Mouse (Mus musculus) ES-E14 (cell line): ENCODE measurements around the gene Slc25a19. TPM values are rescaled to one million over a fixed set of nuclear protein-coding genes. Genes with fewer than 3 reads are reported as not detected.

Experiments used
- DNase-seq: peaks from one replicate; pipeline ENCODE4 v3.0.0-alpha.2; 2013; ENCODE audit warnings: low read depth, low spot score
- H3K27ac ChIP-seq: 2 replicates; pipeline ENCODE4 v1.5.1; 2012; ENCODE audit warnings: low read depth, mild to moderate bottlenecking, low read length, moderate library complexity, mixed read lengths; ENCODE audit not compliant: poor library complexity, insufficient read depth, severe bottlenecking
- H3K36me3 ChIP-seq: 2 replicates; pipeline ENCODE4 v1.6.1; 2012; ENCODE audit warnings: mild to moderate bottlenecking, low read length, moderate library complexity, mixed read lengths; ENCODE audit not compliant: control insufficient read depth, poor library complexity, insufficient read depth, severe bottlenecking
- H3K4me1 ChIP-seq, 2 experiments: fragments of 150-350 bp in 1 of 2; sonication (generic) in 1 of 2; 2 replicates each; pipeline ENCODE4 v1.6.1; 2012; ENCODE audit warnings: low read length in 2 of 2, mild to moderate bottlenecking in 1 of 2, mixed read lengths in 1 of 2; ENCODE audit not compliant: control insufficient read depth in 2 of 2, insufficient read depth in 2 of 2, poor library complexity in 1 of 2
- H3K4me3 ChIP-seq, 2 experiments: fragments of 150-350 bp in 1 of 2; sonication (generic) in 1 of 2; 2 replicates each; pipeline ENCODE4 v1.5.1; 2012; ENCODE audit warnings: low read length in 2 of 2, low read depth in 1 of 2, mild to moderate bottlenecking in 1 of 2, mixed read lengths in 1 of 2; ENCODE audit not compliant: insufficient read depth in 1 of 2, poor library complexity in 1 of 2, severe bottlenecking in 1 of 2
- H3K9ac ChIP-seq: 2 replicates; pipeline ENCODE4 v1.6.1; 2012; ENCODE audit warnings: low read depth, mild to moderate bottlenecking, low read length, mixed read lengths; ENCODE audit not compliant: poor library complexity, insufficient read depth, severe bottlenecking
- H3K9me3 ChIP-seq: fragments of 150-350 bp; sonication (generic); 2 replicates; pipeline ENCODE4 v1.6.1; 2012; ENCODE audit warnings: low read depth, mild to moderate bottlenecking, low read length; ENCODE audit not compliant: control insufficient read depth, insufficient read depth
- CHD2 ChIP-seq: IDR thresholded peaks from 2 replicates; pipeline ENCODE4 v1.6.1; 2014; ENCODE audit warnings: mild to moderate bottlenecking, low read depth, low read length, inconsistent platforms
- HCFC1 ChIP-seq: IDR thresholded peaks from 2 replicates; pipeline ENCODE4 v1.6.1; 2012; ENCODE audit warnings: low read length, inconsistent platforms, borderline replicate concordance; ENCODE audit not compliant: insufficient read depth
- MAFK ChIP-seq: IDR thresholded peaks from 2 replicates; pipeline ENCODE4 v1.6.1; 2014; ENCODE audit warnings: mild to moderate bottlenecking, low read depth, low read length, inconsistent platforms; ENCODE audit not compliant: insufficient read depth
- ZC3H11A ChIP-seq: IDR thresholded peaks from 2 replicates; pipeline ENCODE4 v1.6.1; 2012; ENCODE audit warnings: low read depth, mild to moderate bottlenecking, inconsistent platforms, low read length, borderline replicate concordance
- ZNF384 ChIP-seq: IDR thresholded peaks from 2 replicates; pipeline ENCODE4 v1.6.1; 2012; ENCODE audit warnings: low read depth, low read length, inconsistent platforms
- in situ Hi-C, 2 experiments: fragments of 600-800 bp; cut with MboI; formaldehyde crosslinking; loops; one replicate each; pipeline ENCODE4 v1.15.1; 2025; ENCODE audit warnings: low sequenced_read_pairs in 2 of 2, inconsistent platforms in 1 of 2; ENCODE audit not compliant: unreplicated experiment in 2 of 2
- total RNA-seq: library from RNA; depleted of rRNA; stranded (reverse); fragments of 300-350 nt; gene quantifications from 2 replicates; pipeline ENCODE4 v1.2.3, GENCODE M21; 2012

Slc25a19 gene
- total RNA-seq, 1 experiment, result 23.6 TPM

GRCm38 (mm10) chr11:115644308-115644707 lies 16.2 kb upstream of the Slc25a19 start:
- H3K9me3 ChIP-seq, result no peaks in the 10 kb centered on the region
- no peak for DNase-seq
- H3K4me1 ChIP-seq, result peaks cover 8 to 31% of the 10 kb centered on the region in 2 experiments
- H3K9ac ChIP-seq, result peak overlapping the region; percentile 39; the same call in 1 of the 2 replicates
- TF ChIP-seq HCFC1 (no peak), ZNF384 (no peak), MAFK (no peak), CHD2 (no peak), ZC3H11A (no peak)
- in situ Hi-C loops, result no loop called here
- H3K4me3 ChIP-seq, result no peak overlapping the region
- H3K27ac ChIP-seq, result peak overlapping the region; percentile 33; the same call in 1 of the 2 replicates
- H3K36me3 ChIP-seq, result peaks cover 16% of the 10 kb centered on the region; the same call in 1 of the 2 replicates

GRCm38 (mm10) chr11:115643265-115643664 lies 15.2 kb upstream of the Slc25a19 start:
- H3K9me3 ChIP-seq, result no peaks in the 10 kb centered on the region
- H3K36me3 ChIP-seq, result peaks cover 10% of the 10 kb centered on the region; the same call in 1 of the 2 replicates
- in situ Hi-C loops, result no loop called here
- no peak overlapping the region; the same call in 1 of the 2 replicates for H3K9ac ChIP-seq
- peaks cover 8 to 36% of the 10 kb centered on the region in 2 experiments for H3K4me1 ChIP-seq
- H3K27ac ChIP-seq, result no peak overlapping the region; the same call in 1 of the 2 replicates
- TF ChIP-seq HCFC1, result no peak
- TF ChIP-seq ZC3H11A, result no peak
- TF ChIP-seq ZNF384, result no peak
- TF ChIP-seq CHD2, result no peak
- no peak for TF ChIP-seq MAFK
- H3K4me3 ChIP-seq, result no peak overlapping the region
- DNase-seq, result no peak

GRCm38 (mm10) chr11:115642705-115643104 lies 14.6 kb upstream of the Slc25a19 start:
- TF ChIP-seq ZNF384 (no peak), HCFC1 (no peak), MAFK (no peak), ZC3H11A (no peak)
- in situ Hi-C loops, result no loop called here
- no peak for DNase-seq
- Histone ChIP-seq H3K36me3 (peaks cover 10% of the 10 kb centered on the region; the same call in 1 of the 2 replicates), H3K9ac (no peak overlapping the region), H3K4me3 (no peak overlapping the region), H3K4me1 (peaks cover 8 to 38% of the 10 kb centered on the region in 2 experiments), H3K9me3 (no peaks in the 10 kb centered on the region), H3K27ac (no peak overlapping the region)

GRCm38 (mm10) chr11:115641664-115642036 lies 13.6 kb upstream of the Slc25a19 start:
- Histone ChIP-seq H3K27ac (peak overlapping the region; percentile 35; the same call in 1 of the 2 replicates), H3K4me3 (no peak overlapping the region), H3K9ac (no peak overlapping the region; the same call in 1 of the 2 replicates), H3K36me3 (peaks cover 10% of the 10 kb centered on the region; the same call in 1 of the 2 replicates), H3K4me1 (peaks cover 8 to 40% of the 10 kb centered on the region in 2 experiments), H3K9me3 (no peaks in the 10 kb centered on the region)
- DNase-seq, result no peak
- no peak for TF ChIP-seq ZC3H11A
- TF ChIP-seq ZNF384, result no peak
- no peak for TF ChIP-seq HCFC1
- no peak for TF ChIP-seq CHD2
- no peak for TF ChIP-seq MAFK
- in situ Hi-C loops, result no loop called here
